Mouse (Mus musculus) lung, postnatal 10 days (tissue): ENCODE measurements around the gene Tox2.
A peak's percentile ranks its signal among the peaks of the same experiment; 100 is the strongest.

Source experiments
- DNase-seq: peaks from one replicate; pipeline ENCODE4 v3.0.0; 2021

Gene Tox2

DNA sequence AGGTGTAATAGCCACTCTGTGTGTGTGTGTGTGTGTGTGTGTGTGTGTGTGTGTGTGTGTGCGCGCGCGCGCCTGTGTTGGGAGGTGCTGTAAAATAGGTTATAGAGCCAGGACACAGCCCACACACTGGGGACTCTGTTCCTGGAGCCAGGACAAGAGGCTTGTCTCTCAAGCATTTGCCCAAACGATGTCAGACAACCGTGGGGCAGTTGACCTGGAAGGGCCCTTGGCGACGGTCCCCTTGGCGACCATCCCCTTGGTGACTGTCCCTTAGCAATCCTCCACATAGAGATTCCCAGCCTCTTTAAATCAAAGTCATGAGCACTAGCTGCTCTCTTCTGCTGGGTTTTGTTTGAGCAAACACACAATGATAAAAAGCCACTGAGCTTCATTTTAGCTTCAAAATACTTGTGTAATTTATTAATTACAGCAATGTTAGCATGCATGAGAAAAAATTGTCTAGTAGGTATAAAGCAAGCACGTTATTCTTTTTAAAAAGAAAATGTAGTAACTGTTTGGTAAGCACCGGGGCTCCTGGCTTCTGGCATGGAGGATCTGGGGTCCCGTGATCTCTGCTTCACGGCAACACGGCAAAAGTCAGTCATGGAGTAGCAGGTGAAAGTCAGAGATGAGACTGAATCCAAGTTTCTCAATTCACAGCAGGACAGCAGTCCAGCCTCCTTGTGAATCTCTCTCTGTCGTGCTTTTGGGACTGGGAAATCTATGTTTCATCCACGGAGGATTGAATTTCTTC, 3.0 kb downstream of the Tox2 start:
- DNase-seq = no peak

DNA sequence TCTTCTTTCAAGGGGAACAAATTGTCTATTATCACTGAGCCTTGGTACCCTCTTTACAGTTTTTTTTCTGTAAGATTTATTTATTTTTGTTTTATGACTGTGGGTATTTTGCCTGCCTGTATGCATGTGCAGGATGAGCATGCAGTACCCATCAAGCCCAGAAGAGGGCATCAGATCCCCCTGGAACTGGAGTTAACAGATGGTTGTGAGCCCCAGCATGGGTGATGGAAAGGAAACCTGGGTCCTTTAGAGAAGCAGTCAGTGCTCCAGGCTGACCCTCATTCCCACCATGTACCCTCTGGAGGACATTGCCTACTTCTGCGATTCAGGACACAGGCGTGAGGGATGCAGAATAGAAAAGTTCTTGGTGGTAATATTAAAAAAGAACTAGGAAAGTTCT, 4.4 kb downstream of the Tox2 start:
- DNase-seq = no peak

DNA sequence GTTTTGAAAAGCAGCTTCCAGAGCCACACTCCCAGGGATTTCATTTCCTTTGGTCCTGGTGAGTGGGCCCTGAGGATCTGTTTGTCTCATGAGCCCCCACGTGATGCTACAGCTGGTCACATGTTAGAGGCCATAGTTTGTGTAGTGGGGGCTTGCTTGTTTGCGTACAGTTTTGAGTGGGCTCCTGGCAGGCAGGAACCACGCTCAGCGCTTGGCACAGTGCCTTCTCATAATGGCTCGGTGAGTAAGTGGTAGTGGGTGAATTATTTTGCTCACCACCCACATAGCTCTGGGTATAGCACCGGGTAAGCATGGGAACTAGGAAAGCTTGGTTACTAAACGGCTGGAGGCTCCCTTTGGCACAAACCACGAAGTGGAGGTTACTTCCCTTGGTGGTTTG, 6.2 kb downstream of the Tox2 start:
- DNase-seq = no peak

DNA sequence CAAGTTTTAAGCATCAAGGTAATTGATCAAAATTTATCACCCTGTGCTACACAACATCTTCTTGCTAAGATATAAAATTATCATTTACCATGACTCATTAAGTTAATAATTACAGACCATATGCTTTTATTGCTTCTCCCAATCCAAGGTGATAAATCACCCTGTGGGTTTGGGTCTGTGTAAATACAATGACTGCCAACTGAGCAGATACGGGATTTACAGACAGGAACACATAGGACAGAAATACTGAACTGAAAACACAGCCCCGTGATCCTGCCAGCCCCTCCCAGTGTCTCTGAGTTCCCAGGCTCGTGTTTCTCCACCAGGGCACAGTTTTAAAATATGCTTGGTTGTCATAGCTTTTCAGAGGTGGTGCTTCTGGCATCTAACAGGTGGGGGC, 10.2 kb downstream of the Tox2 start:
- no peak for DNase-seq

DNA sequence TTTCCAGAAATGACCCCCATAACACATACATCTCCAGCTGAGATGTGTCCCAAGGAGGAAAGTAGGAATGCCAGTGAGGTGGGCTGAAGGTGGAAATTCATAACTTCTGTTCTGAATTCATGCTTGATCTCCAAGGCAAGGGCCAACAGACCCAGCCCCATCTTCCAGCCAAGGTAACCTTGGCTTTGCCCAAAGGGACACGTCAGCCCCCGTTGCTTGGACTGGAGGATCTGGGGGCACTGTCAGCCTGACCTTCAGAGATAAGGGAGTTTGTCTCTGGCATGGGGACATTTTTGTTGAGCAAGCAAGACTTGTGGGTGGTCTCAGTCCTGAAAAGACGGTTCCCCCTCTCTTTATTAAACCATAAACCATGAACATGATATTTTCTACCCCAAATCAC, 15.2 kb downstream of the Tox2 start:
- DNase-seq = no peak

DNA sequence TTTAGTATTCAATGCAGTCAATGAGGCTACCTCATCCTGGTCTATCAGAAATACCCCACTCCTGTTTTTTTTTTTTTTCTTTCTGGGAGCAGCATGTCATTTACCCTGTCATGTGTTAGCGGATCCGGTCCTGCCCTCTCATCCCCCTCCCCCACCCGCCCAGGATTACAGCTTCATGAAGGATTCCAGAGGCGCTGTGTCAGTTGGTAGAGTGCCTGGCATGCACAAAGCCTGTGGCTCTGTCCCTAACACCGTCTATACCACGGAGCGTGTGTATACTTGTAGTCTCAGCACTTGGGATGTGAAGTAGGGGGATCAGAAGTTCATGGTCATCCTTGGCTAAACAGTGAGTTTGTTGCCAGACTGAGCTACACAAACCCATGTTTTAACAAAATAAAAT, 15.6 kb downstream of the Tox2 start:
- DNase-seq = no peak

DNA sequence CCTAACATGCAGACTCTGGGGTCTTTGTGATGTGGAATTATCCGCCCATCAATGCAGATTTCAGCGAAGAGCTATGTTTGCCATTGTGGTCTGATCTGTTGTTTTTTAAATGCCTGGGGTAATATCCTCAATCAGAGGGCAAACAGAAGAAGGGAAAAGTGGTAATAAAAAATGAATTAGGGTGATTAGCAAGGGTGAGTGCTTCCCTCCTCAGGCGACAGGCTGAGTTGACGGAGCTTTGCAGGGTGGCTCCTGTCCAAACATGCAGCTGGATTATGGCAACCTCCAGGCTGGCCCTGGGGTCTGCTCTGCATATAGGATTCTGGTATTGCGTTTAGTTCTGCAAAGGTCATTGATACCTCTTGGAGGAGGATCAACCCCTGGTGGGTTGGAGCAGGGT, 16.5 kb downstream of the Tox2 start:
- no peak for DNase-seq

DNA sequence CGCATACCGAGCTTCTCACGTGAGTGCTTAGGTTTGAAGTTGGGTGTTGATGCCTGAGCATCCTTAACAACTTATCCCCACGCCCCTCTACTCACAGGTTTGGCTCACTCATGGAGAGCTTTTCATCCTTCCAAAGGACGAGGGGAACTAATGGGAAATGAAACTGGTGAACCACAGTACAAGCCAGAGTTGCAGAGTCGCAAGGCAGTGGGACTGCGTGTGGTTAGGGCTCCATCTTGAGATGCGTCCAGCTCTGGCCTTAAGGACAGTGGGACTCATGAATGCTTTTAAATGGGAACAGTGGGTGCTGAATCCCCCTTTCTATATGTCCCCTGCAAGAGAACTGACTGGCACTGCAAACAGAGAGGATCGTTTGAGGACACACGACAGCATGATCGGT, 17.8 kb downstream of the Tox2 start:
- DNase-seq = no peak

DNA sequence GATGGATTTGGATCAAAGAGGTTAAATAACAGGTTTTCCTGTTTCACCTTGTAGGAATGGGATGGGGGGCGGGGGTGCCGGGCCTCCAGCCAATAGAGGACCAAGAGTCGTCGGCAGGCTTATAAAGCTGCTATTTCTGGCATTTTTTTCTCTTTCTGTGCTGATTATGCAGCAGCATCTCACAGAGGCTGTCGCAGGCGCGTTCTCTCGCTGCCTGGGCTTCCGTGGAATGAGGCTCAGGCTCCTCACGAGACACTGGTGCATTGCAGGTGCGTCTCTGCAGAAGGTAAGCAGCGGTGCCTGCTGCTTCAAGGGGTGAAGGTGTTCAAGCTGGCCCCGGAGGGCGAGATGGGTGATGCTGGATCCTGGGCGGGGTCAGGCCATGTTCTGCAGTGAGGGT, 22.4 kb downstream of the Tox2 start:
- DNase-seq = no peak

DNA sequence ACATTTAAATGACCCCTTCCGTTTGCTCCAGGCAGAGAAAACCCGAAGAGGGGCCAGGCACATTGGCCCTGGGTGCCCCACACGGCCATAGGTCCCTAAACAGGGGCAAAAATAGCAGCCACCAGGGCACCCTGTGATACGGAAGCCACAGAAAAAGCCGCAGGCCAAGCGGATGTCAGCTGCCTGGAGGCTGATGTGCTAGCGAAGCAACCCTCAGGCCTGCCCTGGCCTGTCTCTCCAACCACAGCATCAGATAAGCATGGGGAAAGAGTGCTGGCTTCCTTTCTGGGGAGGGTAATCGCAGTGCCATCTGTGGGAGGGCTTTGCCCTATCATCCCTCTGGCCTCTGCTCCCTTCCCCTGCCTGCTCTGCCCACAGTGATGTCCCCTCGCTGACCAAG, 26.1 kb downstream of the Tox2 start:
- DNase-seq = no peak

DNA sequence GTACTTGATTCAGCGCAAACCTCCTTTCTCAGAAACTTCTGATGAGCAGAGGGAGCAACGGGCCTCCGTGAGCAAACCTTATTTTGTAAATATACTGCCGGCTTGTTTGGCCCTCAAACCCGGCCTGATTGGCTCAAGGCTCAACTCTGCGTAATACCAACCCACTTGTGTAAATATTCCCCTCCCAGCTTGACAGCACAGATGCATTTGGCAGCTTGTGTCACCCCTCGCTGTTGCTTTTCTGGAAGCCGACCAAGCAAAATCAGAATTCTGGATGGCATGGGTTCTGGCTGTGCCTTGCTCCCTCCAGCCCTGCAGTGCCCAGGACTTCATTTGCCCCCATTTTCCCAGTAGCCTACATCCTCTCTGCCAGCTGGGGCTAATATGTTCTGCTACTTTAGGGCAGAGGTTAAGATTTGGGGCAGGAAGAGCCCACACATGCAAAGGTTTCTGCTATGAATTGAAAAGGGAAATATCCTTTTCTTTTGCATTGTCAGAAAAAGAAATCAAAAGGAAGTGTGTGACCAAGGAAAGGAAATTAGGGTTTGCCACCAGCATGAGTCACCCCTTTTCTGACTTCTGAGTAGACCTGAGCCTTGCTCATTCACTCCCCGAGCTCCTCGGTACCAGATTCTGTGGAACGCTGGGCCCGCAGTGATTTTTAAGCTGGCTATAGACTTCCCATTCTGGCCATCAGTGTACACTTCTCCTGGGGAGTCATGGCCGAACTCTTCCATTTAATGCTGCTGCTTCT, 29.0 kb downstream of the Tox2 start:
- DNase-seq = peak; percentile 61

DNA sequence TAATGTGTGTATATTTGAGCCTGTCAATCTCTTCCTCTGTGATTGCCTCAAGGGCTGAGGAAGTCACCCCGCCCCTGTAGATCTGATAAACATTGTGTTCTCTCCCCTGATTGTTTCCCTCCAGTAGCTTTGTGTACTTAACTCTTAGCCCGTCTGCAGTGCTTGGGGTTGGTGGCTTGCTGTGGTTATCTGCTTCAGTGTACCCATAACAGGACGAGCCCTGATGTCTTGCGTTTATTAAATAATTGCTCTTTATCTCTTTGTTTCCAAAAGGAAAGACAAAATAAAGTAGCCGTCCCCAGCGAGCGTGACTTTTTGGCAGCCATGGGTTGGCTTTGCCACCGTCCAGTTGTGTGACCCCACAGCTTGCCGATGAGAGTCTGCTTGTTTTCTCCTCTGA, 30.7 kb downstream of the Tox2 start:
- DNase-seq = peak; percentile 59

DNA sequence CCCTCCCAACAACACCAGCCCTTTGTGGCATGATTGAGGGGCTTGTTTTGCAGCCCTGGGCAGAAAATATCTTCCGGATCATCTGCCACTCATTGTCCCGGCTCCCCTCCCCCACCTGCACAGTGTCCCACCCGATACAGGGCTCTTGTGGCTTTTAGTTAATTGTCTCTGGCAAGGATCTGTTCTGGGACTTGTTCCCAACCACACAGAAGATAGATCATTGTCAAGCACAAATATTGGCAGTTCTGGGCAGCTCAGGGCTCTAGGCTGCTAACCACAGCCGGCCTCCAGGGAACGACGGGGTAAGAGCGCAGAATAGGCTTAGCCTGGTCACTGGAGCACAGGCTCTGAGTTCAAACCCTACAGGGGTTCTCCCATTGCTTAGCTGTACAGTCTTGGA, 33.1 kb downstream of the Tox2 start:
- DNase-seq = peak; percentile 83

DNA sequence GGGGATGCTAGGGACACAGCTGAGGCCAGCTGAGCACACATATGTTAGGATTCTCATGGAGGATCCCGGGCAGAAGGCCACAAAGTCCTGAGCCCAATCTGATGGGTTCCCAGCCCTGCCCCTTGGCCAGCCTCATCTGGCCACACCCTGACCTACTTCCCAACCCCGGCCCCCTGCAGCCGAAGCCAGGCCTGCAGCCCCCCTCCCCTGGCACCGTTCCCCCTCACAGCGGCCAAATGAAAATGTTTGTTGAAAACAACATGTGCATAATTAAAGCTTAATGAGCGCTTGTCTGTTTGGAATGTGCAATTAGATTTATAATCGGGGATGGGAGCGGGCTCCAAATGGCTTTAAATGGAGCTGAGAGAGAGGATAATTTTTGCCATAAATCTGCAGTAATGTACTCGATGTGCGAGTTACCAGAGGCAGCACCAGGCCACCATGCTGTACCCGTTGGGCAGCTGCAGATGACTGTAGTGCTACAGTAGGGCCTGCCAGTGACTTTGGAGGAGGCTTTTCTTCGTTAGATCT, 35.1 kb downstream of the Tox2 start:
- peak; percentile 64 for DNase-seq

DNA sequence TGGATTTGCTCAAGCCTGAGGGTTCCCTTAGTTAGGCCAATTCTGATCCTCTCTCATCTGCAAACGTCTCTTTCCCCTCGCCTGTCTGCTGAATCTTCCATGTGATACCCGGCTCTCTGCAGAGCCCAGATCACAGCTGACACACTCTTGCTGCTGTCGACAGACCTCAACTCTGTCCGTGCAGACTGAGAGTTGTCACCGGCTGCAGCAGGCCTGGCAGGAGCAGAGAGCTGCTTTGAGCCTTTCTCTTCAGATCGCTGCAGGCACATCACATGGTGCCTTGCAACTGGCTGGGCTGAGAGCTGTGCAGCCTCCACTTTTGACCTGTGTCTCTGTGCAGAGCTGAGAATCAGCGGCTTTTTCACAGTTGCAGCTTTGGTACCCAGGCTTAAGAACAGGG, 37.0 kb downstream of the Tox2 start:
- DNase-seq = no peak

DNA sequence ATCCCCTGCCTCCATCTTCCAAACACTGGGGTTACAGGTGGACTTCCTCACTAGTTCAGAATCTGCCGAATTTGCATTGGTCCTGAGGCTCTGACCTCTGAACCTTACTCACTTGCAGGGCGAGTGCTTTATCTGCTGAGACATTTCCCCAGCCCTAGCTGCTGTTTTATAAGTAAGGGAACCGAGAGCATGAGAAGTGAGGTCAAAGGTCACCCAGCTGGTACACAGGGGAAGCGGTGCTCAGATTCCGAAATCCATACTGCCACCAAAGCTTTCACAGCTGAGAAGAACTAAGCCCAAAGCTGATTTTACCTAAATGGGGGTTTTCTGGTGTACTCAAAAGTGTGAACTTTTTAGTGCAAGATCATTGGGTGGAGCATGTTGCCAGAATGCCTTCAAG, 38.9 kb downstream of the Tox2 start:
- no peak for DNase-seq

DNA sequence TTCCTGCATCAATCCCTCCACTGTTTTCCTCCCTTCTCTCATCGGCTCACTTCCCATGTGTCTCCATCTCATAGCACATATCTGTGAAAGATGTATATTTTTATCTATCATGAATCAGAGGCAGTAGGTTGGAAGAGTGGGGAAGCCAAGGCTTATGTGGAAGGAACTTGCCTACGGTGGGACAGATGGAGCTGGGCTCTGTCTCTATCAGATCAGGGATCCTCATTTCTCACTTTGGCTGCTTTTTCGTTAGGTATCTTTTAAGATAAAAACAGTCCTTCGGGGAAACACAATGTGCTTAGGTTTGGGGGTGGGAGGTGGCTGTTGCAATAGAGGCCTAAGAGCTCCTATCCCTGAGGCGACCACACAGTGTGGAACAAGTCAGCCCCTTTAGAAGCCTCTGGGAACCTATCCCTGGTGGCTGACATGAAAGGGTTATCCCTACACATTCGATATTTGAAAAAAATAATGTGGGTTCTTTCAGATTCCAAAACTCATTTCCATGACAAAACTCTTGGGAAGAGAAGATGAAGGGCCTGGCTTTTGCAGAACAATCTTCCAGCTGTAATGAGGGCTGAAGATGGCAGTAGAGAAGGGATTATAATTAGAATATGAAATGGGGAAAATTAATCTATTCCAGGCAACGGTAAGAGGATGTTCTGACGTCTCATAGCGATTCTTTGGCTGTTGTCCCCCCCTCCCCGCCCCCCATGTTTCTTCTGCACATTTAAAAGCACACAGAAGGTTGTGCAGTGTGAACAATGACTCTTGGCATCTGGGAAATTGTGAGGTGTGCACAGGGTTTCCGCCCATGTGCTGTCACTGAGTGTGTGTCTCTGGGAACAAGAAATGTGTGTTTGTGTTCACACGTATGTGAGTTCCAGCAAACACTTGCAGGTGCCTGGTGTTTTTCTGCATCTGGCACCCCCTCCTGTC, 41.3 kb downstream of the Tox2 start:
- no peak for DNase-seq

DNA sequence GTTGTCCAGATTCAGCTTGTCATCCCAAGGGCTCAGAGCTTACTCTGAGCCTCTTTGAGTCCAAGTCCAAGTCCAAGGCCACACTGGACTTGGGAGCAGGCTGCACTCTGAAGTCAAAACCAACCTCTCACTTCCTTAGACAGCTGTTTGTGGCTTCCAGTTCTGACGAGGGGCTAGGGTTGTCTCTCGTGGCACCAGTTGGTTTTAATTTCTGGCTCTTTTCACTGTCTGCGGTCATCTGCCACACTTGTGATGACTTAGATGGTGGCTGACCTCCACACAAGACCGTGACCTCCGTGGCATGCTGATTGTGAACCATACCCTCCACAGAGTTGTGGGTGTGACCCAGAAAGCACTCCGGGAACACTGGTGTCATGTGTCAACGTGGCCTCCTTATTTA, 46.0 kb downstream of the Tox2 start:
- no peak for DNase-seq

DNA sequence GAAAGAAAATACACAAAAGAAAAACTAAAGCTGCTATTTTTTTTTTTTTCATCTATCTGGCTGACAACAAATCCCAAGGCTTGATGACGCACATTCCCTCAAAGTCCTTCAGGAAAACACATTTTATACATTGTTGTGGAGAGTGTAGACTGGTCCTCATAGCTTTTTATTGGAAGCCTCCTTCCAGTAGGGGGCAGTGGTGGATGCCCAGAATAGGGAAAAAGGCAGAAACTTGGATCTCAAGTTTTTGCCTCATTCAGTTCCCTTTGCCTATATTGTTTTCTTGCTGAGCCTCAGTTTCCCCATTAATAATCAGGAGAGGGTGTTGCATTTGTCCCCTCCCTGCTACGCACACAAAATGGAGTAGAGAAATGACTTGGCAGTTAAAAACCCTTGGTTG, 49.7 kb downstream of the Tox2 start:
- DNase-seq = no peak

DNA sequence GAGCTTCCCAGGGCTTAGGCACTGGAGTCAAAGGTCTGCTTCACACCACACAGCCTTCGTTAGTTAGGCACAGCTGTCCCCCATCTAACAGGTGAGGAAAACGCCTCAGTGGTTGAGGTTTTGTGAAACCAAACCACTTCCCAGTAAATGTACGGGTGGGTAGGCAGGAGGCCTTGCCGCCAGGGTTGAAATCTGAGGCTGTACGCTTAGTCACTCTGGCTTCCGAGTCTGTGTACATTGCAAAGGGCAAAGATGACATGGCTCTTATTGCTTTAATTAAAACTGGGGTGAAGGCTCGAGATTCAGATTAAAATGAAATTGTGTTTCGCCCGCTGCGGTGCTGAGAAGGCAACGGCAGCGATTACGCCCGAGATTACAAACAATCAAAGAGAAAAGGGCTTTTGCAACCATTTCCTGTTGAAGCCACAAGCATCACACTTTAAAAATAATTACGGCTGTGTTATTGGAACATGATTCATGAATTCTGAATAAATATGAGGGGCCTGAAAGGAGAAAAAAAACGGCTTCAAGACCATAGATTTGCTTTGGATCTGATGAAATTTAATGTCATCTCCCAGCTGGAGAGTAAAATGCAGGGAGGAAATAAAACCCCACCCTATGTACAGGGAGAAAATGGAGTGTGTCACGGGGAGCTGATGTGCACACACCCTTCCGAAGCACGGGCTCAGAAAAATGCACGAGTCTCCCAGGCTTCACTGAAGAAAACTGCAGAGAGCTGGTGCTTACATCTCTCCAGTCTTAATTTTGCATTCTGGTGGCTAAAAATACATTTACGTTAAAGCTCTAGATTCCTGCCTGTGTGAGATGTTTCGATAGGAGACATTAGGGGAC, 50.5 kb downstream of the Tox2 start:
- DNase-seq = no peak

DNA sequence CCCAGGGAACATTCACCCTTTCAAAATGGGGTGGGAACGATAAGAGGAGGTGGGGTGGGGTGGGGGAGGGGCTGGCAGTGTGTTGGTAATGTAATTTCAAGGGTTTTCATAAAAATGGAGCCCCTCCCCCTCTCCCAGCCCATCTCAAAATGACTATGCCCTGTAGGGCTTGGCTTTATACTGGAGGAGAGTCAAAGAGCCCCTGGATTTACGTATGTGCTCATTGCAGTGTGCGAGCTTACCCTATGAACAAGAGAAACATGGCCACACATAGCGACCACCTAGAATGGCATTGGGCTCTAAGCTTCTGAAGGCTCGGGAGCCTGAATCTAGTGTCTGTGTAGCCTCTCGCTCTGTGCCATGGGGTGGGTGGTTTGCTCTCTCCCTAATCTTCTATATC, 51.3 kb downstream of the Tox2 start:
- DNase-seq = no peak

DNA sequence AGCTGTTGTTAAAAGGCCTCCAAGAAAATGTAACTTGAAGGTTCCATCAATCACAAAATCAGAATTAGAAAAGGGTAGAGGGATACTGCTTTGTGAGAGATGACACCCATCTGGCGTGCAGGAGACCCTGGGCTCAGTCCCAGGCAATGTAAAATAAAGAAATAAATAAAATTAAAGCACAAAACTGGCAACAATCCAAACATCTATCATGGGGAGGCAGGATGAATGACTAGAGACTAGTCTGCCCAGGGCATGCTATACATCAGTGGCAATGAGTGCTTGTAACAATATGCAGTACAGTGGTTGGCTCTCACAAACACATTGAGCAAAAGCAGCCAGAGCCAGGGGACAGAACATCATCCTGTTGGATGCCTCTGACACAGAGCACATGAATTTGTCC, 53.8 kb downstream of the Tox2 start:
- DNase-seq = no peak
